Mouse (Mus musculus) induced T-regulatory cell, adult 2 months (primary cell): ENCODE measurements at regions not wholly inside any gene's neighbourhood (a gene's known extent, or its start where the extent isn't known, plus 50 kb on each side); places are given as distances from the start of the nearest gene placed in this dataset.

ENCODE experiments used
- DNase-seq: peaks from one replicate; pipeline ENCODE4 v3.0.0-alpha.2; 2012; ENCODE audit warnings: low read depth

DNA sequence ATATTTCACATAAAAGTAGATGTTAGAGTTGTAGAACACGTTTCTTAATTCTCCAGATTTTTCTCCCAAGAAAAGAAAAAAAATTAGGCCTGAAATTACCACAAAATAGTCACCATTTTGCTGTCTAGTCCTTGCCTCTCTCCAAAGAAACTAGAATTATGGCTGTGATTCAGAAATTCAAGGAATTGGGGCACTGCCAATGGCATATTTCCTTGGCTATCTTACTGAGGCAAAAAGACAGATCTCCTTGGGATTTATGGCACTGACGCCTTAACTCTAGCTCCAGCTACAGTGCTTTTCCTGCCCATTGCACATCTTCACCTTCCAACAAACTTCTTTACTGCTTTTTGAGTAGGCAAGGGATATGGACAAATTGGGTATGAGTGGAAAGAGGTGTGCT lies 336.3 kb upstream of the Slc24a2 start:
- no peak for DNase-seq

DNA sequence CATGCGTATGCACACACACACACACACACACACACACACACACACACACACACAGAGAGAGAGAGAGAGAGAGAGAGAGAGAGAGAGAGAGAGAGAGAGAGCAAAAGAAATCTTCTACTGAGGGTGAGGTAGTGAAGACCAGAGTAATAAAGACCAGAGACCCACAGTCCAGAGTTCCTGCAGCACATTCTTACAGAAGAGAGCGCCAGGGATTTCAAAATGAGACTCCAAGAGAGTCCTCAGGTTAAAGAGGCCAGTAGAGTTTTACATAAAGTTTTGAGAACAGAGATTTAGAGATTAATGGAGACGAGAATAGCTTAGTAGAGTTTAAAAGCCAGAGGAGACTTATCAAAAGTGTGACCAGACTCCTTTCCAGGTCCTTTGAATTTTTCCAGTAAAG lies 324.6 kb upstream of the Slc24a2 start:
- no peak for DNase-seq
